Mouse (Mus musculus) frontal cortex, postnatal 25 days (tissue): ENCODE data around the gene Capn8.

Experiments
- DNase-seq, 2 experiments: peaks; one replicate each; pipeline ENCODE4 v3.0.0; 2022; ENCODE audit warnings: low spot score in 2 of 2

The Capn8 gene

DNA sequence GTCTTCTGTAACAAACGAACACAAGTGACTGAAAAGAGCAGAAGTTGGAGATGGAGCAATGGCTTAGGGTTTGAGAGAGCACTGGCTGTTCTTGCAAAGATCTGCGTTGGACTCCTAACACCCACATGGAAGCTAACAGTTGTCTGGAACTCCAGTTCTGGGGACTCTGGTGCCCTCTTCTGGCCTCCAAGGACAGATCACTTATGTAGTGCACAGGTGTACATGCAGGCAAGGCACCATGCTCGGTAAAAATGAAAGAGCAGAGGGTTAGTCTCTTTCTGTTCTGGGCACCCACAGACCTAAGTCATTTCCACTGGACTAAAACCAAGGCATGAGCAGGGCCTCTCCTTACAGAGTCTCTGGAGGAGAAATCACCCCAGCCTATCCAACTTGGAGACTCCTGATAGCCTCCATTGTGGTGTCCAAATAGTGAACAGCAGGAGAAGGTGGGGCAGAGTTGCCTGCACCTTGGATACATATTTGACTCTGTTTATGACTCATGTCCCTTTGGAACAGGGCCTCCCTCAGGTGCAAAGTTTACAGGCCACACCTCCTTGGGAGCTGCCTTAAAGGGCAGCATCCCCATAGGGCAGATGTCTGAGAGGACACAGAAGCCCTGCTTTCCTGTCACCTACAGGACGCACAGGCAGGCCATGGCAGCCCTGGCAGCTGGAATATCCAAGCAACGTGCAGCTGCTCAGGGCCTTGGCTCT lies at the start of gene Capn8:
Capn8 (plus strand) TSS at position 600 of the 713 bp plus-strand sequence.
- no peak for DNase-seq

DNA sequence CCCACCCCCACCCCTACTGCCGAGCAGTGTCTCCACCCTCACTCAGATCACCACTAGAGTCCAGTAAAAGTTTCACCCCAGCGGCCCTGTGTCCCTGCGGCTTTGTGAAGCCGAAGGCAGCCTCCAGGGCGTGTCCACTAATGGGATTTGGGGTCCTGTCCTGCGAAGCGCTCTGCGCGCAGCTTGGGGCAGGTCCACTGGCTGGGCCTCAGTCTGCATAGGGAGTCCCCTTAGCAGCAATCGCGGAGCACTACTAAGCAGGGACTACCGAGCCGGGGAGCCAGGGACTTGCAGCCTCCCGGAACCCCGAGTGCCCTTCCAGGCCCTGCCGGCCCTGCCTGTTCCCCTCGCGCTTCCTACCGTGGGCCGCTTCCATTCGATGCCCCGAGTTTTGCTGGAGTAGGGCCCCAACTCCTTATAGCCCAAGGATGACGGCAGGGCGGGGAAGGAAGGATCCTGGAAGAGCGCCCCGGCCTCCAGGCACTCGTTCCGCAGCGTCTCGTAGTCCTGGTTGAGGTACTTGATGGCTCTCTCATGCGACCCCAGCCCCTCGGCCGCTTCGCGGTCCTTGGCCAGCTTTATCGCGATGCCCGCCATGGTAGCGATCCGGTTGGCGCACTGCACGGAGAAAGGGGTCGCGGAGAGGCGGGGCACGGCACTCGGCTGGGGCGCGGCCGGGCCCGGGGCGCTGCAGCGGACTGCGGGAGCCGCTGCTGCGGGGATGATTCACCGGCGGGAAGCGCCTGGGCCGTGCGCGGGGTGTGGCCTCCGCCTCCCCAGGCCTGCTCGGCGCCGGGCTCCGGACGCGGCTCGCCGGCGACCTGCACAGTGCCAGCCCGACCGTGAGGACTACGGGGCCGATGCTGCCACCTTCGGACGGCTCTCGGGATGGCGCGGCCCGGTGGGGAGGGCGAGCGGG lies 47.8 kb upstream of the Capn8 start, which contains the start of gene Capn2:
Capn2 (minus strand) TSS at position 851 of the 919 bp plus-strand sequence.
- DNase-seq = peak; percentile 51 to 68

DNA sequence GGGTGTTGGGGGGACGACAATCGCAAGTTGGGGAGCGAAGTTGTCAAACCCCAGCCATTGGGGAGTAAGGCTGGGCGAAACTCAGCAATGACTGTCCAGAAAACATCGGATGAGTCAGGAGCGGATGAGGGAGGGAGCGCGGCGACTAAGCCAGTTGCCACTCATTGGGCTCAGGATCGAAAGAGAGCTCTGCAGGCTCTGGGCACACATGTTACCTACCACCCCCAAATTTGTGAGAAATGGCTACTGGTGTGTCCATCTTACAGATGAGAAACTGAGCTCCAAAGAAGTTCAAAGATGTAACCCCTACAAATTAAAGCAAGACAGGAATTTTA lies 47.2 kb upstream of the Capn8 start:
- no peak for DNase-seq

DNA sequence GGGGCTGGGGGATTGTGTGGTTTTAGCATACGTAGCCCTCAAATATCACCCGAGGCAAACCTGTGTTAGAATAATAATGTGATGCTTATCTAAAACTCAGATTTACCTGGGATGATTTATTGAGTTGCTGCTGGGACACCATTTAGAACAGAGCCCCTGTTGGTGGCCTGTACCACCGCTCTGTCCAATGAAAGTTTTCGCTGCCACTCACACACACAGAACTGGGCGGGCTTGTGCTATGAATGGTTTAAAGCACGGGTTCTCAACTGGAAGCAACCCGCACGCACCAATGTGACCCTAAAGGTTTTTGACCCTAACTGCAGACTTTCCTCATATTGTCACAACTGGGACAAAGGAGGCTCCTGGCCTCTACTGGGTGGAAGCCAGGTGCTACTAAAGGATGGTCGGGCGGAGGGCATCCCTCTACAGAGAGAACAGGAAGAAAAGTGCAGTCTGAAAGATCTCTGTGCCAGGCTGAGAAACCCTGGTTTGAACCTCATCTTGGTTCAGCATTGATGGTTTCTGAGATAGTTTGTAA lies 46.6 kb upstream of the Capn8 start:
- DNase-seq = no peak

DNA sequence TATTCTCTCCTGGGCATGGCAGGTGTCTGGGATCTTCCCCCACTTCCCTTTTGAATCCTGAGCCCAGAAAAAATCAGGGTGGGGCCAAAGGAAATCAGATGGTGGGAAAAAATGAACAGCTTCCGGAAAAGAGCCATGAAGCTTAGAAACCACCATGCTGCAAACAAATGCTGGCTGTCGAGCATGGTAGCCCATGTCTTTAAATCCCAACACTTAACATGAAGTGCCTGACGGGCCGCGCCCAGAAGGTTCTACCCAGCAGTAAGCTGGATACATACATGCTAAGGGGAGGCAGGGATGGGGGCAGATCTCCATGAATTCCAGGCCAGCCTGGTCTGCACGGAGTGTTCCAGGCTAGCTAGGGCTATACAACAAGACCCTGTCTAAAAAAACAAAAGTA lies 46.0 kb upstream of the Capn8 start:
- DNase-seq = no peak

DNA sequence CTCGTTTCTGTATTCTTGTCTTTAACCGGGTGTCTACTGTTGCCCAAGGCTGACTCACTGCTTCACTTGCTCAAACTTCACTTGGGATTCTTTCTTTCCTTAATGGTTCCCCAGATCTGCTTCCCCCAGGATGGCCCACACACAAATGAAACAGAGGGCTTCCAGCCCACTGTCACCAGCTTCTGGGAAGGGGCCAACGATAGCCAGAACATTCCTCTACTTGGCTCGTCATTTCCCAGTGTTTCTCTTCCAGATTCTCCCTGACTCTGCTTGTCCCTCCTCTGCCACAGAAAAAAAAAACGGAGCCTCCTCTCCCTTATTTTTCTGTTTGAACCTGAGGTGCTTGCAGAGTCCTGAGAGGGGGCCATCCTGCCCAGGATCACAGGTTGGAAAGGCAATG lies 45.5 kb upstream of the Capn8 start:
- DNase-seq = no peak

DNA sequence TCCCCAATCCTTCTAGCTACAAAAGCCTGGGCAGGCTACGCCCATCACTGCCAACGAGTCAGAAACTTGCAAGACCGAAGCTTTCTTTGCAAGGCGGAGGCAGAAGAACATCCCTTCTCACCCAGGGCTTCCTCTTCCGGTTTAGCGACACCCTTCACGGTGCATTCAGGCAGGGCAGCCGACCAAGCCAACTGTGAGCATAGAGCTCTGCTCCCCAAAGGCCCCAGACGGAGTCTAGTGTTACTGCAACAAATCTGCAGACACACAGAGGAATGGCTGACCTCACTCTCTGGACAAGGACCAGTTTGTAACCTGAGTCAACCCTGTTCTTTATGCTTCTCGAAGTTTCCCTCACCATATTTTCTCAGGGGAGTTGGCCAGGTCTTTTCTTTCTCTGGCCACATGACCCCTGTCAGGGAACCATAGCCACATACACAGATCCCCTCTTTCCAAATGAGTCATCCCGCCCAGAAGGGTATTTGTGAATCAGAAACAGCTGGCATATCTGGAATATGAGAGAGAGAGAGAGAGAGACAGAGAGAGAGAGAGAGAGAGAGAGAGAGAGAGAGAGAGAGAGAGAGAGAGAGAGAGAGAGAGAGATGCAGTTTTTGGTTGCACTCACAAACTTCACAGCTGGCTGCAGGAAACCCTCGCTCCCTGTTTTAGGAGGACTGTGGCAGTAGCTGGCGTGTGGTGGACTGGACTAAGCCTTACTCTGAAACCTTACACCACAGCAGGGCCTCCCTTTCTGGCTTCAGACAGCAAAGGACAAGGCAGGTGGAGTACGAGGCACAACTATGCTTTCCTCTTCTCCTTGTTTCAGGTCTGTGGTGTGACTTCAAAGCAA lies 44.5 kb upstream of the Capn8 start:
- DNase-seq = no peak

DNA sequence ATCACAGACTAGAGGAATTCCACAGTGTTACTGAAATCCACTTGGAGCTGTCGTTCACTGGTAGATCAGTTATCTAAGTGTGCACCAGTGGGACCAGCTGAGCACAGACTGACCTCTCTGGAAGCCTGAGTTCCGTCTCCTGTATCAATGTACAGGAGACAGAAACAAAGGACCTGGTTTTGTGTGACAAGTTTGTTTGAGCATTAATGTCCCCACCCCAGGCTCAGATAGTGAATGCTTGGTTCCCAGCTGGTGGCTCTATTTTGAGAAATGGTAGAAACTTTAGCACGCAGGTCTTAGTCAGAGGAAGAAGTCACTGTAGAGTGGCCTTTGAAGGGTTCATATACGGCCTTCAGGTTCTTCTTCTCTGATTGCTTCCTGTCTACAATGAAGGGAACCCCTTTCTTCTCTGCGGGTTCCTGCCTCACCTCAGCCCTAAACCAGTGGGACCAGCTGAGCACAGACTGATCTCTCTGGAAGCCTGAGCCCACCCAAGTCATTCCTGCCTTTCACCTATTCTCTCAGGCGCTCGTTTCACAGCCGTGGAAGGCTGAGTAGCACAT lies 43.8 kb upstream of the Capn8 start:
- DNase-seq = no peak

DNA sequence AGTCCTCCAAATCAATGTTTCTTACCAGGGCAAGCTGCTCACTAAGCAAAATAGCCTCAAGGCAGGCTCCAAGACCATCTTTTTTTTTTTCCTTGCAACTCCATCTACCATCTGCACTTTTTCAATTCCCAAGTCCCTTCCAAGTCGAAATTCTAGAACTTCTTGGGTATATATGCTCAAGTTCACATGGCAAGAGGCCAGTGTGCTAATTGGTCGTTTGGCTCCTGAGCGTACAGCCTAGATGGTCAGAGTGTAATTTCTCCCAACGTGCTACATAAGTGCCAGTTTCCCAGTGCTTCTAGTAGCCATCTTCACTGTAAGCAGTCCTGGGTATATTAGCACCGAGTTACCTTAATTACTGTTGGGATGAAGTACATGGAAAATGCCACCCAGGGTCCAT lies 41.8 kb upstream of the Capn8 start:
- DNase-seq = no peak

DNA sequence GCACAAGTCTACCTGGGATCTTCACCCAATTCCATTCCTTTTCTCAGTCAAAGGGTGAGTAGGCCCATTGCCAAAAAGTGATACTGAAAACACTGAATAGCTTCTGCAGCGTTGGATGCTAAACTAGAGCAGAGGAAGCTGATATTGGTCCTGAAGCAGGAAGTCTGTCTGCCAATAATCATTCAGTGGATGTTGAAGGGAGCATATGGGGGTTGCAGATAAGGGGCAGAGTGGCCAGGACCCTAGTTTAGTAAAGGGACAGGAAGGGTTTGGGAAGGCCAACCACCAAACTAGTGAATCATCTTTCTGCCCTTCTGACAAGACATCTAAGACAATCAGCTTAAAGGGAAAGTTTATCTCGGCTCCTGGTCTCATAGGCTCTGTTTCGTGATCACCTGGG lies 41.1 kb upstream of the Capn8 start:
- no peak for DNase-seq

DNA sequence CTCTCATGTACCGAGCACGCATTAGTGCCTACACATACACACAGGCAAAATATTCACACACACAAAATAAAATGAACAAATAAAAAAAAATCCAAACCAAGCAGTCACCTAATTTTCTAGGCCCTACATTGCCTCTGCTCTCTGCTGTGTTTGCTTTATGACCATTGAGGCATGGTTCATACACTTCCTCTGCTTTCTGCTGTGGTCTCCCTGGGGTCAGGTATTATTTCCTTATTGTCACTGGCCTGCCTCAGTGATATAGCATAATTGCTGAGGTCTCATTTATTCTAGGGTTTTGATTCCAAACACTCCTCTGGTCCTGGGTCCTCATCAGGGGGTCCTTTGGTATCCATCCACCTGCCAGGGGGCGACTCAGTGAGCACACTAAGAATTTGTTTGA lies 39.2 kb upstream of the Capn8 start:
- no peak for DNase-seq

DNA sequence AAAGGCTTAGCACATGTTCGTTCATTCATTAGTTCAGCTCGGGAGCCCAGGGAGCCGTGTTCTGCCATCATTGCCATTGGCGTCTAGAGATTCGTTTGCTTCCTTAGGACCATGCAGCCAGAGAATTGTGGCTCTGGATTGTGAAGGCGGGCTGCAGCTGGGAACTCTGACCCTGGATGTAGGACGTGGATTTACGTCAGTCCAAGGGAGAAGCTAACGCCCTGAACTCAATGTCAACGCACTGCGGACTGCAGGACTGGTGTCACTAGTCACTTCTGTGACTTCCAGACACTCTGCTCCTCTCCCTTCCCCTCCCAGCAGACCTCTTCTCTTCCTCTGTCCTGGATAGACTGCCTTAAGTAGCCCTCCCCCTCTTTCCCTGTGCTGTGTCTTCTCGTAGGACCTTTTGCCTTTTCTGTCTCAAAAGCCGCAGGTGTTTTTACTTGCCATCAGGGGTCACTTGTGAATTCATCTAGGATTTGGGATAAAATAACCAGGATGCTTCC lies 37.5 kb upstream of the Capn8 start:
- no peak for DNase-seq

DNA sequence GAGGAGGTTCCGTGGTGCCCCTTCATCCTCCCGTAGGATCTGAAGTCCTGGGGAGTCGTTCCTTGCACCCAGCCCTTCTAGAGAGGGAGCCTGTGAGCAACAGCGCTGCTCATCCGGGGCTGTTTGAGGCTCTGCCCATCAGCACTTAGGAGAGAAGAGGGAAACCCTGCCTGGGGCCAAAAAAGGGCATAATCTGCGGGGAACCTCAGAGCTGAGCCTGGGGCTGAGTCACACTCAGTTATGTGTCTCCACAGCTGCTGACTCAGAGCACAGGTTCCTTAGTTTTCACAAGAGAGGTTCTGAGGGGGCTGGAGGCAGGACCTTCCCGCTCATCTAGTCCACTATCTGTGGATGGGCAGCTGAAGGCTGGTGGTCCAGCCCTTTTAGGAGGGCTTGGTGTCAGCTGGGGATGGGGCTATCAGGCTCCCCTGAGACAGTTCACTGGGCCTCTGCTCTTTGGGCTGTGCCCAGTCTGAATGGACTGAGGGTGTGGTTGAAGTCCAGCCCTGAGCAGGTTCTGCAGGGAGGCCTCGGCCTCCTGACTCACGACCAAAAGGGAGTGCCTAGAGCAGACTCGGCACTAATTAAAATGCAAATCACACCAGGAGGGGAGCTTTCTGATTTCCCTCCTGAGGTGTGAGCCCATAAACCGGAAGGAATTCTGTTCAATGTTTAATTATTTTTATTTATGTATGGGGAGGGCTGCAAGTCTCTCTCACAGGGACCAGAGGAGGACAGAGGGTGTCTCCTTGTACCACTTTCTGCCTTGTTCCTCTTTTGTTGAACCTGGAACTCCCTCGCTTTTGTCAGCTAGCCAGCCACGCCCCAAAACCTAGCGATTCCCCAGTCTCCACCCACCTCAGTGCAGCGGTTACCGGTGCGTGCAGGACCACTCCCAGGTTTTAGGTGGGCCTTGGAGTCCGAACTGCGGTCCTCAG lies 36.6 kb upstream of the Capn8 start:
- DNase-seq = no peak

DNA sequence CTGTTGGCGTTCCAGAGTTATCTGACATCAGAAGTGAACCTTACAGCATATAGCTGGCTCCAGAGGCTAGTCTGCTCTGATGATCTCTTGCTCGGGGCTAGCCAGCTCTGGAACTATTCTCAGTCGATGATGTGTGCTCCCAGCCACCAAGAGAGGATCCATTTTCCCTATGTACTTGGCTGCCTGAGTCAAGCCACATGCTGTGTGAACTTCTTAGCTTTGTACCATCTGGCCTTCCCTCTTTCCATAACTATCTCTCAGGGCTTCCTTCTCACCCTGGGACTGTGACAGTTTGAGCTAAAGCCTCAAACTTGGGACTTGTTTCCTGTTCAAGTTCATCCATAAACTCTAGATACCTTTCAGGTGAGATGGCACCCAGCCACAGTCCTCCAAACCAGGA lies 31.2 kb upstream of the Capn8 start:
- DNase-seq = no peak

DNA sequence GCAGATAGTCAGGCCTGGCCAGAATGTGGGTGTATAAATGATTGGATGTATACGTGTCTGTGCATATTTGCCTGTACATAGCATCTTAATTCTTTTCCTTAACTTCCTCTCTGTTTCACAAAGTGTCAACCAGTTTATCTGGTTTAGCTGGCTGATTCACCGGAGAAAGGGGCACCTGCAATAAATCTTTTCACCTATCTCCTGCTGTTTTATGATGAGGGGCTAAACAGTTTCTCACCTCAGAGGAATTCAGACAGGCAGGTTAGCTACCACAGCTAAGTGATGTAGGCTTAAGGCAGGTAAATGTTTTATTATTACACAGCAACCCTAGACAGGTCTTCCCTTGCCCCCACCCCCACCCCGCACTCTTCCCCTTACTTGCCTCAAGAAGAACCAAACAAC lies 29.7 kb upstream of the Capn8 start:
- DNase-seq = no peak

DNA sequence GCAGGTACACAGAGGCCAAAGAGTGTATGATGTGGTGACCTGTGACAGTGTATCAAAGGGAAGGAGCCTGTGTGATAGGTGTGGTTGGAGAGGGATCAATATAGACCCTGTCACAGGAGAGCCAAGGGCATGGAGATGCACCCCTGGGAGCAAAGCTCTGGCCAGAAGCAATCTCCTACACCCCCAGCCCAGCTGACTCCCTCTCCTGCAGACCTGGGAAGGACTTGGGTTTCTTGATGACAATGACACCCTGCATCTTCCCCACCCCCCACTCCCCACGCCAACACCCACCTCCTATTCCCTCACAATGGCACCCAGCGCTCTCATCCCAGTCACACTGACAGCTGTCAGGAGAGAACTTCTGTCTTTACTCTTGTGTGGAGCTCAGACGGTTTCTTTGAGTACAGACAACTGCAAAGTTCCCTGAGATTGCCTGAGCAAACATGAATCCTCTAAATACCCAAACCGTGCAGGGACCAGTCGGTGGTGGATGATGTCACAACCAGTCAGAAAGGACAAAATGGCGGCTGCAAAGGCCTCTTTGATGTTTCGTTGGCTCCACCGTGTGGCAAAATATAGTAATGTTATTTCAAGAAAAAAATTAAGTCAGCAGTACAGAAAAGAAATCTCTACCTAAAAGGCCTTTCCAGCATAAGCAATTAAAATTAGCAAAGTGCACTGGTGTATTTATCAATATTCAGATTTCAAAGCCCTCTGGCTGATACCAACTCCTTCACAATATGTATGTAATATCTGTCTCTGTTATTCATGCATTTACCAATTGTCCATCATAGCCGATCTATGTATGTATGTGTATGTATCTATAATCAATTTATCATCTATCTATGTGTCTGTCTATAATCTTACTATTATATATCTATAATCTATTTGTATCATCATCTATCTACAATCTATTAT lies 25.5 kb upstream of the Capn8 start:
- peak; percentile 24 to 68 for DNase-seq

DNA sequence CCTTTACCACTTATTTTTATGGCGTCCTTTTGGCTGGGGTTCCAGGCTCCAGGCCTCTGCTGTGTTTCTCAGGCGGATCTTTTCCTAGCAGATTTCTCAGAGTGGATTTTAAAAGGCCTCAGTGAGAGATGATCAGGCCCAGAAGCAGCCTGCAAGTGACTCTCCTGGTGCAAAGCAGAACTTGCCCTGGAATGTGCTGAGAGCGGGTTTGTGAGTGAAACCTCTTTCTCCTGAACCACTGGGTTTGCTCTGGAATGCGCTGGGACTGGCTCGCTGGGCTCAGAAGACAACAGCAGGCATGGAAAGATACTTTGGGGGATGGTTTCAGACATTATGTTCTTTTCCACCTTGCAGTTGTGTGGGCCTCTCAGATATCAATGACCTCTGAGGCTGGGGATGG lies 22.7 kb upstream of the Capn8 start:
- DNase-seq = no peak

DNA sequence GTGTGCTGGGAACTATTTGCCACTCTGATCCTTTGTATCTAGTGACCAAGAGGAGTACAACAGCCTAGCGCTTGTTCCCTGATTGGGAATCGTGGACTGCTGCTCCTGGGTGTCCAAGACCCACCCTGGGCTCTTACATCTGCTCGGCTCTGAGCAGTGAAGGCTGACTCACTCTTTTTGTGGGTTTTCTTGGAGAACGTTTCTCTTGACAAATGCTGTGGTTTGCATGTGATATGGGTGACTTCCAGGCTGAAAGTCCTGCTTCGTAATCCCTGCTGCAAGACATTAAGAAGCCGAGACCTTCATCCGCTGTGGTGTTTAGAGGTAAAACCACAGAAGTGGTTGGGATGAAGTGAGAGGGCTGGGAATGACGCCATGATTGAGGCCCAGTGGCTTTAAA lies 21.7 kb upstream of the Capn8 start:
- DNase-seq = no peak

DNA sequence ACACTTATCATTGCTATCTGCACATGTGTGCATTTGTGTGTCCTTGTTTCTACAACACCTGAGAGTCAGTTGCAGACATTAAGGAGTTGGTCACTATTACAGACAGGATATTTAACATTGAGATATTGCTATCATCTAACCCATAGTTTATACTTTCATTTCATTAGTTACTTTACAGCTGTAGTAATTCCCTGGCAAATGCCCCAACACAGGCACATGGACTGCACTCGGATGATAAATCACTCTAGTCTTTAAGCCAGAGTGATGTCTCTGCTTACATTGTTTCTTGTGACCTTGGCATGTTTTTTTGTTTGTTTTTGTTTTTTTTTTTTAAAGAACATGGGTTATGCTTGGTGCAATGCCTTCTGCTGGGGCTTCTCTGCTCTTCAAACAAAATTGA lies 20.9 kb upstream of the Capn8 start:
- DNase-seq = no peak
